Mouse (Mus musculus) cortical plate, adult 2 months (tissue): ENCODE results near the gene Ccdc8.

Source experiments
- CTCF ChIP-seq: fragments of 200-500 bp; IDR thresholded peaks from 2 replicates; pipeline ENCODE4 v1.5.1; 2011; ENCODE audit warnings: mild to moderate bottlenecking, control low read depth, low read length; ENCODE audit not compliant: insufficient read depth; ENCODE audit errors: extremely low read depth
- POLR2A ChIP-seq: fragments of 200-500 bp; IDR thresholded peaks from 2 replicates; pipeline ENCODE4 v1.6.1; 2011; ENCODE audit warnings: mild to moderate bottlenecking, low read length, control low read depth; ENCODE audit not compliant: insufficient read depth; ENCODE audit errors: extremely low read depth

DNA sequence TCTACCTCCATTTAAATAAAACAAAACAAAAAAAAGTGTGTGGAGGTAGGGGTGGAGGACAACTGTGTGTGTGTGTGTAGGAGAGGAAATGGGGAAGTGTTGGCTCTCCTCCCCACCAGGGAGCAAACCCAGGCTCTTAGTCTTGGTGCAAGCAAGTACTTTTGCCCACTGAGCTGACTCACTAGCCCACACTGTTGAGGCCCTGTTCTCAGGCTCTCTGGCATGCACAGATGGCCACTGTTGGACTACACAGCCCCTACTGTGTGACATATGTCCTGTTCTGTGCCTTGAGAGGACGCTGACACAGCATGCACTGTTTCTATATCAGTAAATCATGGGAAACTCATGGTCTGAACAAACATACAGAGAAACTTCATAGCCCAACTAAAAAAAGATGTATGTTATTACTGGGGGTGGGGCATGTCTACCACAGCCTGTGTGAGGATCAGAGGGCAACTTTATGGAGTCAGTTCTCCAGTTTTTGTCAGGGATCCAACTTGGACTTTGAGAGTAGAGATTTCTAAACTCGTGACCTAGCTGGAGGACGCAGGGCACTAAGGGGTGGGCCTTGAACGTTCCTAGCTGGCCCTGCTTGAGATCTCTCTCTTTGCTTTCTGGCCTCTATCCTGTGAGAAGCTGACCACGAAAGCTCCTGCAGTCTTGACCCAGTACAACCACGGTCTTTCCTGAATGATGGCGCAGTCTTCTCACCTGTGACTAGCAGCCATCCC lies 10.9 kb downstream of the Ccdc8 start:
- TF ChIP-seq POLR2A, result no peak
- no peak for TF ChIP-seq CTCF
